Mouse (Mus musculus) liver, adult 2 months (tissue): ENCODE results near the gene Kcnk3. TPM values are rescaled to one million over a fixed set of nuclear protein-coding genes. Genes with fewer than 3 reads are reported as not detected.
A peak's percentile ranks its signal among the peaks of the same experiment; 100 is the strongest.

Source experiments
- DNase-seq: peaks from one replicate; pipeline ENCODE4 v3.0.0-alpha.2; 2011; ENCODE audit warnings: low read depth, low spot score; ENCODE audit errors: extremely low read depth
- H3K27ac ChIP-seq: fragments of 200-500 bp; replicated peaks from 2 replicates; pipeline ENCODE4 v1.5.1; 2012; ENCODE audit warnings: low read depth, mild to moderate bottlenecking, control low read depth, inconsistent platforms, low read length; ENCODE audit not compliant: insufficient read depth
- H3K27me3 ChIP-seq: fragments of 200-500 bp; 2 replicates; pipeline ENCODE4 v1.6.1; 2012; ENCODE audit warnings: mild to moderate bottlenecking, moderate library complexity, low read length, inconsistent platforms; ENCODE audit not compliant: control insufficient read depth, insufficient read depth
- H3K36me3 ChIP-seq: fragments of 200-500 bp; 2 replicates; pipeline ENCODE4 v1.6.1; 2012; ENCODE audit warnings: low read length, inconsistent platforms; ENCODE audit not compliant: control insufficient read depth, insufficient read depth
- H3K4me1 ChIP-seq: fragments of 200-500 bp; 2 replicates; pipeline ENCODE4 v1.6.1; 2011; ENCODE audit warnings: low read length; ENCODE audit not compliant: control insufficient read depth, insufficient read depth
- H3K4me3 ChIP-seq: fragments of 200-500 bp; 2 replicates; pipeline ENCODE4 v1.5.1; 2011; ENCODE audit warnings: low read depth, mild to moderate bottlenecking, control low read depth, low read length, moderate library complexity; ENCODE audit not compliant: insufficient read depth
- H3K79me2 ChIP-seq: fragments of 200-500 bp; 2 replicates; pipeline ENCODE4 v1.6.1; 2012; ENCODE audit warnings: inconsistent platforms, mild to moderate bottlenecking, low read length, moderate library complexity; ENCODE audit not compliant: control insufficient read depth, insufficient read depth
- H3K9ac ChIP-seq: fragments of 200-500 bp; 2 replicates; pipeline ENCODE4 v1.6.1; 2012; ENCODE audit warnings: low read depth, mild to moderate bottlenecking, control low read depth, inconsistent platforms, low read length
- CTCF ChIP-seq: fragments of 200-500 bp; IDR thresholded peaks from 2 replicates; pipeline ENCODE4 v1.5.1; 2011; ENCODE audit warnings: low read depth, low read length, control low read depth
- POLR2A ChIP-seq: fragments of 200-500 bp; IDR thresholded peaks from 2 replicates; pipeline ENCODE4 v1.6.1; 2011; ENCODE audit warnings: low read length, control low read depth; ENCODE audit not compliant: insufficient read depth; ENCODE audit errors: extremely low read depth
- WGBS: fragments of 180-500 bp; shearing (Covaris S2); methylation state at CpG from one replicate; pipeline ENCODE4 v1.1.7; 2018; 5-methylcytosine and 5-hydroxymethylcytosine counted together
- polyA plus RNA-seq: library from polyadenylated mRNA; depleted of rRNA; stranded (reverse); fragments of >200 nt; gene quantifications from 2 replicates; pipeline ENCODE4 v1.2.3, GENCODE M21; 2012
- total RNA-seq: library from RNA; depleted of rRNA; stranded (reverse); fragments of >200 nt; gene quantifications from 2 replicates; pipeline ENCODE4 v1.2.3, GENCODE M21; 2014

Gene Kcnk3
- total and polyA plus RNA-seq, 2 experiments: 0.18 to 0.61 TPM

GRCm38 (mm10) chr5:30636994-30637393, 49.0 kb downstream of the Kcnk3 start:
- Histone ChIP-seq H3K4me3 (no peak overlapping the region), H3K79me2 (no peaks in the 10 kb centered on the region), H3K27me3 (no peaks in the 10 kb centered on the region), H3K27ac (no peak overlapping the region), H3K36me3 (no peaks in the 10 kb centered on the region), H3K4me1 (no peaks in the 10 kb centered on the region), H3K9ac (no peak overlapping the region)
- TF ChIP-seq CTCF (no peak), POLR2A (no peak)
- 58% methylated on average over 7 of the region's 7 CpGs for WGBS
- DNase-seq: no peak

- WGBS: 2% methylated on average over 6 of the region's 6 CpGs
- Histone ChIP-seq H3K9ac (no peak overlapping the region), H3K27ac (no peak overlapping the region), H3K27me3 (no peaks in the 10 kb centered on the region), H3K36me3 (no peaks in the 10 kb centered on the region), H3K4me3 (no peak overlapping the region), H3K79me2 (no peaks in the 10 kb centered on the region), H3K4me1 (no peaks in the 10 kb centered on the region)
- TF ChIP-seq POLR2A (no peak), CTCF (peak; percentile 99)
- peak; percentile 56 for DNase-seq
These were observed 50.1 kb downstream of the Kcnk3 start for GRCm38 (mm10) chr5:30638041-30638440.

- Histone ChIP-seq H3K27ac (no peak overlapping the region), H3K27me3 (no peaks in the 10 kb centered on the region), H3K4me1 (peaks cover 3% of the 10 kb centered on the region), H3K9ac (no peak overlapping the region), H3K4me3 (no peak overlapping the region), H3K79me2 (peaks cover 3% of the 10 kb centered on the region; the same call in 1 of the 2 replicates), H3K36me3 (no peaks in the 10 kb centered on the region)
- no peak for TF ChIP-seq CTCF
- no peak for TF ChIP-seq POLR2A
- WGBS: 45% methylated on average over 5 of the region's 5 CpGs
- DNase-seq: no peak
These were observed 55.7 kb downstream of the Kcnk3 start for GRCm38 (mm10) chr5:30643477-30644179.

DNA sequence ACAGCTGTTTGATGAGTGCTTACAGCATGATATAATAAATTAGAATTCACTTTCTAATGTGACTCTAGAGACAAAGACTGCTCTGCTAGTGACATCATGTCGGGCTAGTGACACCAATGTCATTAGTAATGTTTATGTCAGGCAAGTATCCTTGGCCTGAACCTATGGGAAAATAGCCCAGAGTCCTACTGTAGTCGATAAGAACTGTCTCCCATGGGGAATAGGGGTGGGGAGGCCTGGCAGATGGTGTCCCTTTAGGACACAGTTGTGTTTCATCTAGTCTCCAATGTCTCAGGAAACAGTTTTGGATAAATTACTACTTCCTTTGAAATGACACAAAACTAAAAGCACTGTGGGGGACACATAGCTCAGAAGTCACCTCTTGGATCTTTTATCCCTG, 58.1 kb downstream of the Kcnk3 start:
- peaks cover 8% of the 10 kb centered on the region for H3K4me1 ChIP-seq
- DNase-seq: peak; percentile 29
- H3K4me3 ChIP-seq: no peak overlapping the region
- no peak overlapping the region for H3K27ac ChIP-seq
- H3K27me3 ChIP-seq: no peaks in the 10 kb centered on the region
- H3K79me2 ChIP-seq: peaks cover 13% of the 10 kb centered on the region; the same call in 1 of the 2 replicates
- no peak for TF ChIP-seq CTCF
- no peak for TF ChIP-seq POLR2A
- no peaks in the 10 kb centered on the region for H3K36me3 ChIP-seq
- WGBS: 78% methylated on average over 2 of the region's 2 CpGs
- no peak overlapping the region for H3K9ac ChIP-seq

DNA sequence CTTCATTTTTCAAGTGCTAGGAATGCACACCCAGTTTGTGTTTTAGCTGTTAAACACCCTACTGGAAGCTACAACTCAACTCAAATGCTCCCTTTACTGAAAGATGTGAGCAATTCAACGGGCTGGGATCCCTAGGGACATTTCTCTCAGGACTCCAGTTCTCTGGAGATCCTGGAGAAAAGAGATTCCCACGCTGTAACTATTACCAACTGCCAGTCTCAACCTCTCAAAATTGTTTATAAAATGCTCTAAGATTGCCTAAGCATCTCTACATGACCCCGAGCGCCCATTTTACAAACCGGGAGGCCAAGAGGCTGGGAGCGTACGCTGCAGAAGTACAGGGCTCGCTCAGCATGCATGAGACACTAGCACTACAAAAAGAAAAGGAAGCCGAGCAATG, 59.4 kb downstream of the Kcnk3 start:
- Histone ChIP-seq H3K4me1 (peaks cover 8% of the 10 kb centered on the region), H3K79me2 (peaks cover 13% of the 10 kb centered on the region; the same call in 1 of the 2 replicates), H3K9ac (peak overlapping the region; percentile 77), H3K27me3 (no peaks in the 10 kb centered on the region), H3K4me3 (peak overlapping the region; percentile 97), H3K27ac (peak overlapping the region; percentile 76), H3K36me3 (no peaks in the 10 kb centered on the region)
- 12% methylated on average over 9 of the region's 9 CpGs for WGBS
- TF ChIP-seq POLR2A: no peak
- no peak for TF ChIP-seq CTCF
- DNase-seq: no peak
